Comparison of ENCODE assay signal across 16 mouse cellular contexts in genomic region chr14:46067102-46067801, GRCm38 (mm10).
DNase-seq lines count a peak whose midpoint lies in the region; ATAC-seq and TF ChIP-seq lines count a peak whose summit lies in the region.
"Had no signal": no experiment of that assay in that cellular context is flagged by ENCODE, and none has a peak within 500 bp of the region (broad histone marks: within the 10 kb centered on the region; RNA-seq: fewer than 3 reads in every experiment).

No protein-coding gene starts in this region.

- ATAC-seq in kidney, embryonic 15.5 days (replicated peaks; ENCODE audit: low FRiP score) = no peak
- peak; percentile 71 for ATAC-seq in Patski
- no peak for ATAC-seq in heart, embryonic 14.5 days (ENCODE audit: insufficient number of reproducible peaks, insufficient read depth, low FRiP score, low read depth)
- ATAC-seq in limb, embryonic 15.5 days (ENCODE audit: insufficient number of reproducible peaks, low FRiP score, low TSS enrichment, low read depth) = no peak
- no peak for ATAC-seq in megakaryocyte, adult 5-6 weeks (ENCODE audit: poor library complexity, severe bottlenecking)
- ATAC-seq: forebrain, postnatal 0 days had no signal

- H3K27ac ChIP-seq in kidney, adult 2 months (ENCODE audit: insufficient read depth, low read depth, low read length) = no peak overlapping the region
- H3K27ac ChIP-seq in kidney, embryonic 15.5 days = no peak overlapping the region
- H3K27ac ChIP-seq in heart, embryonic 14.5 days (replicated peaks in 1 of 2; ENCODE audit: control insufficient read depth in 1 of 2, insufficient read depth in 1 of 2, low read depth in 2 of 2, low read length in 2 of 2) = peak overlapping the region; percentile 46 to 74
- H3K27ac ChIP-seq in limb, embryonic 15.5 days = peak overlapping the region; percentile 29; the same call in 1 of the 2 replicates
- H3K27ac ChIP-seq: hindbrain, embryonic 12.5 days; left cerebral cortex, adult 2 months; liver, embryonic 14.5 days; midbrain, embryonic 12.5 days; neural tube, embryonic 12.5 days had no signal

- H3K9me3 ChIP-seq in kidney, embryonic 15.5 days (replicated peaks) = no peaks in the 10 kb centered on the region
- H3K9me3 ChIP-seq in heart, embryonic 14.5 days (ENCODE audit: control insufficient read depth, low read length) = no peaks in the 10 kb centered on the region
- H3K9me3 ChIP-seq in limb, embryonic 15.5 days = no peaks in the 10 kb centered on the region
- H3K9me3 ChIP-seq: hindbrain, embryonic 12.5 days; midbrain, embryonic 12.5 days; neural tube, embryonic 12.5 days had no signal

- peak; percentile 29 for DNase-seq in kidney, adult 2 months
- DNase-seq in Patski (ENCODE audit: low read depth, low spot score) = peak; percentile 68
- DNase-seq in right cerebral cortex, adult 18-20 months = no peak
- DNase-seq in ovary, postnatal 36 days (ENCODE audit: low spot score) = no peak
- DNase-seq: adrenal gland, postnatal 10 days; forebrain, postnatal 0 days; thymus, postnatal 14 days had no signal

- no peak overlapping the region for H3K9ac ChIP-seq in kidney, embryonic 15.5 days
- H3K9ac ChIP-seq in heart, embryonic 14.5 days (ENCODE audit: low read length) = no peak overlapping the region
- no peak overlapping the region for H3K9ac ChIP-seq in limb, embryonic 15.5 days
- H3K9ac ChIP-seq: forebrain, postnatal 0 days; hindbrain, embryonic 12.5 days; liver, embryonic 14.5 days; midbrain, embryonic 12.5 days; neural tube, embryonic 12.5 days had no signal

- CTCF ChIA-PET in Patski (lab: Charles Lee) = interaction anchor here (1.0 kb wide), 1 partner anchor 73 kb away, joined by 4 read pairs; no protein-coding TSS in a partner anchor

- POLR2A ChIA-PET in Patski (lab: Charles Lee) = no interaction called here

- no peak for TF ChIP-seq POLR2A in kidney, adult 2 months (IDR thresholded peaks at IDR 0.05; ENCODE audit: low read depth, low read length)

- no peaks in the 10 kb centered on the region for H3K4me1 ChIP-seq in kidney, adult 2 months (ENCODE audit: control insufficient read depth, insufficient read depth, low read length)
- H3K4me1 ChIP-seq in kidney, embryonic 15.5 days = no peaks in the 10 kb centered on the region
- peaks cover 9 to 15% of the 10 kb centered on the region in 2 experiments for H3K4me1 ChIP-seq in heart, embryonic 14.5 days (ENCODE audit: control insufficient read depth in 2 of 2, insufficient read depth in 2 of 2, low read length in 2 of 2)
- H3K4me1 ChIP-seq in limb, embryonic 15.5 days = peaks cover 11% of the 10 kb centered on the region
- H3K4me1 ChIP-seq: hindbrain, embryonic 12.5 days; midbrain, embryonic 12.5 days; neural tube, embryonic 12.5 days had no signal

- in situ Hi-C loops in Patski (cut with MboI; ENCODE audit: low pct_unique_long_range_greater_than_20kb) = no loop called here

- no peaks in the 10 kb centered on the region for H3K27me3 ChIP-seq in kidney, adult 2 months (replicated peaks; ENCODE audit: control insufficient read depth, insufficient read depth, low read length)
- no peaks in the 10 kb centered on the region for H3K27me3 ChIP-seq in kidney, embryonic 15.5 days
- H3K27me3 ChIP-seq in Patski = no peaks in the 10 kb centered on the region
- H3K27me3 ChIP-seq in heart, embryonic 14.5 days (ENCODE audit: control insufficient read depth, insufficient read depth, low read length) = no peaks in the 10 kb centered on the region
- no peaks in the 10 kb centered on the region for H3K27me3 ChIP-seq in limb, embryonic 15.5 days
- H3K27me3 ChIP-seq: hindbrain, embryonic 12.5 days; midbrain, embryonic 12.5 days; neural tube, embryonic 12.5 days had no signal

- no peak overlapping the region for H3K4me3 ChIP-seq in kidney, adult 2 months (ENCODE audit: insufficient read depth, low read depth, low read length)
- H3K4me3 ChIP-seq in kidney, embryonic 15.5 days (replicated peaks) = no peak overlapping the region
- H3K4me3 ChIP-seq in heart, embryonic 14.5 days (ENCODE audit: control insufficient read depth in 1 of 2, insufficient read depth in 1 of 2, low read depth in 1 of 2, low read length in 2 of 2) = no peak overlapping the region
- no peak overlapping the region for H3K4me3 ChIP-seq in limb, embryonic 15.5 days
- H3K4me3 ChIP-seq: hindbrain, embryonic 12.5 days; left cerebral cortex, adult 2 months; midbrain, embryonic 12.5 days; neural tube, embryonic 12.5 days had no signal

- WGBS in kidney, adult 2 months = 60% methylated on average over 5 of the region's 5 CpGs
- WGBS in kidney, embryonic 15.5 days = 65% methylated on average over 5 of the region's 5 CpGs
- 45% methylated on average over 5 of the region's 5 CpGs for WGBS in heart, embryonic 14.5 days
- 44% methylated on average over 5 of the region's 5 CpGs for WGBS in limb, embryonic 15.5 days

- H3K36me3 ChIP-seq in kidney, adult 2 months (ENCODE audit: control insufficient read depth, insufficient read depth, low read length) = no peaks in the 10 kb centered on the region
- no peaks in the 10 kb centered on the region for H3K36me3 ChIP-seq in kidney, embryonic 15.5 days
- H3K36me3 ChIP-seq in heart, embryonic 14.5 days (ENCODE audit: control insufficient read depth, insufficient read depth, low read length) = no peaks in the 10 kb centered on the region
- no peaks in the 10 kb centered on the region for H3K36me3 ChIP-seq in limb, embryonic 15.5 days
- H3K36me3 ChIP-seq: hindbrain, embryonic 12.5 days; midbrain, embryonic 12.5 days; neural tube, embryonic 12.5 days had no signal

- TF ChIP-seq CTCF in kidney, adult 2 months (conservative IDR thresholded peaks at IDR 0.05; ENCODE audit: insufficient read depth, insufficient read length, low read depth, low read length) = no peak
- no peak for TF ChIP-seq CTCF in Patski (IDR thresholded peaks at IDR 0.05)

- no peak overlapping the region for H3K4me2 ChIP-seq in kidney, embryonic 15.5 days
- peak overlapping the region; percentile 32; the same call in 1 of the 2 replicates for H3K4me2 ChIP-seq in heart, embryonic 14.5 days (ENCODE audit: low read length)
- H3K4me2 ChIP-seq in limb, embryonic 15.5 days = no peak overlapping the region
- H3K4me2 ChIP-seq: hindbrain, embryonic 12.5 days; midbrain, embryonic 12.5 days; neural tube, embryonic 12.5 days had no signal

Comparison
In these comparisons a context has a peak if more than half of its experiments do, and no peak if none do; other contexts are left out.
1. DNase-seq: peak in kidney, adult 2 months (single experiment) and Patski (single experiment); none in right cerebral cortex, adult 18-20 months (single experiment) and ovary, postnatal 36 days (single experiment).
2. H3K27ac ChIP-seq: peak in heart, embryonic 14.5 days (2 of 2) and limb, embryonic 15.5 days (single experiment); none in kidney, adult 2 months (single experiment) and kidney, embryonic 15.5 days (single experiment).